Mouse (Mus musculus): ENCODE results near the gene Rsbn1. TPM values are rescaled to one million over a fixed set of nuclear protein-coding genes. Genes with fewer than 3 reads are reported as not detected.
A peak's percentile ranks its signal among the peaks of the same experiment; 100 is the strongest.

Gene Rsbn1
- polyA plus RNA-seq, 1 experiment from 2014 or later: 29.3 TPM

- ATAC-seq (ENCODE audit: low FRiP score, low TSS enrichment) (peak; percentile 83), DNase-seq (peak; percentile 84)
- Histone ChIP-seq H3K27ac (replicated peaks; ENCODE audit: low read depth, low read length) (peak overlapping the region; percentile 98), H3K4me3 (replicated peaks; ENCODE audit: low read depth, low read length) (peak overlapping the region; percentile 88), H3K9ac (replicated peaks; ENCODE audit: low read length) (peak overlapping the region; percentile 95), H3K9me3 (ENCODE audit: control insufficient read depth, low read length) (no peaks in the 10 kb centered on the region), H3K27me3 (ENCODE audit: control insufficient read depth, insufficient read depth, low read length) (no peaks in the 10 kb centered on the region), H3K4me1 (ENCODE audit: control insufficient read depth, insufficient read depth, low read length) (peaks cover 21% of the 10 kb centered on the region), H3K4me2 (ENCODE audit: low read length) (peak overlapping the region; percentile 88), H3K36me3 (ENCODE audit: control insufficient read depth, insufficient read depth, low read length) (peaks cover 22% of the 10 kb centered on the region)
- under 1% methylated on average over 24 of the region's 24 CpGs for WGBS
Observed at GRCm38 (mm10) chr3:103968701-103969100, 54.8 kb downstream of the Rsbn1 start.

GRCm38 (mm10) chr3:103971157-103971556, 57.2 kb downstream of the Rsbn1 start:
- WGBS: 97% methylated on average over 2 of the region's 2 CpGs
- ATAC-seq (ENCODE audit: low FRiP score, low TSS enrichment): no peak

GRCm38 (mm10) chr3:103984556-103984955, 70.6 kb downstream of the Rsbn1 start:
- DNase-seq (no peak), ATAC-seq (ENCODE audit: low FRiP score, low TSS enrichment) (no peak)
- no peak overlapping the region for H3K4me2 ChIP-seq (ENCODE audit: low read length)
- no peak overlapping the region for H3K27ac ChIP-seq (replicated peaks; ENCODE audit: low read depth, low read length)
- 76% methylated on average over 4 of the region's 4 CpGs for WGBS
- no peak overlapping the region for H3K9ac ChIP-seq (replicated peaks; ENCODE audit: low read length)
- peaks cover 64% of the 10 kb centered on the region for H3K36me3 ChIP-seq (ENCODE audit: control insufficient read depth, insufficient read depth, low read length)
- no peak overlapping the region for H3K4me3 ChIP-seq (replicated peaks; ENCODE audit: low read depth, low read length)
- H3K9me3 ChIP-seq (ENCODE audit: control insufficient read depth, low read length): no peaks in the 10 kb centered on the region
- no peaks in the 10 kb centered on the region for H3K27me3 ChIP-seq (ENCODE audit: control insufficient read depth, insufficient read depth, low read length)
- no peaks in the 10 kb centered on the region for H3K4me1 ChIP-seq (ENCODE audit: control insufficient read depth, insufficient read depth, low read length)

More at GRCm38 (mm10) chr3:103971157-103971556, 57.2 kb downstream of the Rsbn1 start:
- H3K4me1 ChIP-seq (ENCODE audit: control insufficient read depth, insufficient read depth, low read length): peaks cover 21% of the 10 kb centered on the region
- DNase-seq: no peak
- no peak overlapping the region for H3K27ac ChIP-seq (replicated peaks; ENCODE audit: low read depth, low read length)
- H3K4me3 ChIP-seq (replicated peaks; ENCODE audit: low read depth, low read length): no peak overlapping the region
- H3K9me3 ChIP-seq (ENCODE audit: control insufficient read depth, low read length): no peaks in the 10 kb centered on the region
- H3K27me3 ChIP-seq (ENCODE audit: control insufficient read depth, insufficient read depth, low read length): no peaks in the 10 kb centered on the region
- no peak overlapping the region for H3K4me2 ChIP-seq (ENCODE audit: low read length)
- peaks cover 17% of the 10 kb centered on the region for H3K36me3 ChIP-seq (ENCODE audit: control insufficient read depth, insufficient read depth, low read length)
- no peak overlapping the region for H3K9ac ChIP-seq (replicated peaks; ENCODE audit: low read length)

- H3K27ac ChIP-seq (replicated peaks; ENCODE audit: low read depth, low read length): no peak overlapping the region
- ATAC-seq (ENCODE audit: low FRiP score, low TSS enrichment): no peak
- H3K27me3 ChIP-seq (ENCODE audit: control insufficient read depth, insufficient read depth, low read length): no peaks in the 10 kb centered on the region
- no peak for DNase-seq
- H3K36me3 ChIP-seq (ENCODE audit: control insufficient read depth, insufficient read depth, low read length): peaks cover 71% of the 10 kb centered on the region
- no peak overlapping the region for H3K4me2 ChIP-seq (ENCODE audit: low read length)
- 98% methylated on average over 2 of the region's 2 CpGs for WGBS
- no peaks in the 10 kb centered on the region for H3K4me1 ChIP-seq (ENCODE audit: control insufficient read depth, insufficient read depth, low read length)
- no peaks in the 10 kb centered on the region for H3K9me3 ChIP-seq (ENCODE audit: control insufficient read depth, low read length)
- no peak overlapping the region for H3K9ac ChIP-seq (replicated peaks; ENCODE audit: low read length)
- no peak overlapping the region for H3K4me3 ChIP-seq (replicated peaks; ENCODE audit: low read depth, low read length)
Observed at GRCm38 (mm10) chr3:103985194-103985593, 71.3 kb downstream of the Rsbn1 start.

- DNase-seq (no peak), ATAC-seq (ENCODE audit: low FRiP score, low TSS enrichment) (no peak)
- Histone ChIP-seq H3K27me3 (ENCODE audit: control insufficient read depth, insufficient read depth, low read length) (no peaks in the 10 kb centered on the region), H3K9ac (replicated peaks; ENCODE audit: low read length) (no peak overlapping the region), H3K4me1 (ENCODE audit: control insufficient read depth, insufficient read depth, low read length) (no peaks in the 10 kb centered on the region), H3K4me3 (replicated peaks; ENCODE audit: low read depth, low read length) (no peak overlapping the region), H3K36me3 (ENCODE audit: control insufficient read depth, insufficient read depth, low read length) (peaks cover 81% of the 10 kb centered on the region), H3K9me3 (ENCODE audit: control insufficient read depth, low read length) (no peaks in the 10 kb centered on the region), H3K27ac (replicated peaks; ENCODE audit: low read depth, low read length) (no peak overlapping the region), H3K4me2 (ENCODE audit: low read length) (no peak overlapping the region)
- WGBS: 76% methylated on average over 5 of the region's 5 CpGs
Observed at GRCm38 (mm10) chr3:103987831-103988432, 74.0 kb downstream of the Rsbn1 start.

GRCm38 (mm10) chr3:103989352-103989751, 75.4 kb downstream of the Rsbn1 start:
- H3K27me3 ChIP-seq (ENCODE audit: control insufficient read depth, insufficient read depth, low read length): no peaks in the 10 kb centered on the region
- DNase-seq (no peak), ATAC-seq (ENCODE audit: low FRiP score, low TSS enrichment) (no peak)
- H3K4me1 ChIP-seq (ENCODE audit: control insufficient read depth, insufficient read depth, low read length): no peaks in the 10 kb centered on the region
- H3K9ac ChIP-seq (replicated peaks; ENCODE audit: low read length): no peak overlapping the region
- peaks cover 76% of the 10 kb centered on the region for H3K36me3 ChIP-seq (ENCODE audit: control insufficient read depth, insufficient read depth, low read length)
- H3K27ac ChIP-seq (replicated peaks; ENCODE audit: low read depth, low read length): no peak overlapping the region
- no peak overlapping the region for H3K4me2 ChIP-seq (ENCODE audit: low read length)
- no peaks in the 10 kb centered on the region for H3K9me3 ChIP-seq (ENCODE audit: control insufficient read depth, low read length)
- WGBS: 96% methylated on average over 4 of the region's 4 CpGs
- H3K4me3 ChIP-seq (replicated peaks; ENCODE audit: low read depth, low read length): no peak overlapping the region

GRCm38 (mm10) chr3:103991271-103991670, 77.4 kb downstream of the Rsbn1 start:
- Histone ChIP-seq H3K36me3 (ENCODE audit: control insufficient read depth, insufficient read depth, low read length) (peaks cover 73% of the 10 kb centered on the region), H3K4me3 (replicated peaks; ENCODE audit: low read depth, low read length) (no peak overlapping the region), H3K9me3 (ENCODE audit: control insufficient read depth, low read length) (no peaks in the 10 kb centered on the region), H3K4me2 (ENCODE audit: low read length) (no peak overlapping the region), H3K27ac (replicated peaks; ENCODE audit: low read depth, low read length) (no peak overlapping the region), H3K9ac (replicated peaks; ENCODE audit: low read length) (no peak overlapping the region), H3K27me3 (ENCODE audit: control insufficient read depth, insufficient read depth, low read length) (no peaks in the 10 kb centered on the region), H3K4me1 (ENCODE audit: control insufficient read depth, insufficient read depth, low read length) (no peaks in the 10 kb centered on the region)
- DNase-seq (no peak), ATAC-seq (ENCODE audit: low FRiP score, low TSS enrichment) (no peak)
- 95% methylated on average over 3 of the region's 3 CpGs for WGBS

- Histone ChIP-seq H3K4me1 (ENCODE audit: control insufficient read depth, insufficient read depth, low read length) (no peaks in the 10 kb centered on the region), H3K27me3 (ENCODE audit: control insufficient read depth, insufficient read depth, low read length) (no peaks in the 10 kb centered on the region), H3K4me3 (replicated peaks; ENCODE audit: low read depth, low read length) (no peak overlapping the region), H3K9ac (replicated peaks; ENCODE audit: low read length) (no peak overlapping the region), H3K9me3 (ENCODE audit: control insufficient read depth, low read length) (no peaks in the 10 kb centered on the region), H3K4me2 (ENCODE audit: low read length) (no peak overlapping the region), H3K27ac (replicated peaks; ENCODE audit: low read depth, low read length) (no peak overlapping the region), H3K36me3 (ENCODE audit: control insufficient read depth, insufficient read depth, low read length) (peaks cover 70% of the 10 kb centered on the region)
- WGBS: 94% methylated on average over 4 of the region's 4 CpGs
- no peak for ATAC-seq (ENCODE audit: low FRiP score, low TSS enrichment)
- DNase-seq: no peak
Observed at GRCm38 (mm10) chr3:103998724-103999123, 84.8 kb downstream of the Rsbn1 start.

GRCm38 (mm10) chr3:104006896-104007466, 93.1 kb downstream of the Rsbn1 start:
- WGBS: 80% methylated on average over 8 of the region's 8 CpGs

More at GRCm38 (mm10) chr3:104006896-104007466, 93.1 kb downstream of the Rsbn1 start:
- ATAC-seq (ENCODE audit: low FRiP score, low TSS enrichment) (no peak), DNase-seq (peak; percentile 4)
- Histone ChIP-seq H3K27me3 (ENCODE audit: control insufficient read depth, insufficient read depth, low read length) (no peaks in the 10 kb centered on the region), H3K36me3 (ENCODE audit: control insufficient read depth, insufficient read depth, low read length) (peaks cover 55% of the 10 kb centered on the region), H3K4me3 (replicated peaks; ENCODE audit: low read depth, low read length) (no peak overlapping the region), H3K4me1 (ENCODE audit: control insufficient read depth, insufficient read depth, low read length) (no peaks in the 10 kb centered on the region), H3K4me2 (ENCODE audit: low read length) (no peak overlapping the region), H3K9ac (replicated peaks; ENCODE audit: low read length) (no peak overlapping the region), H3K9me3 (ENCODE audit: control insufficient read depth, low read length) (no peaks in the 10 kb centered on the region), H3K27ac (replicated peaks; ENCODE audit: low read depth, low read length) (no peak overlapping the region)

Data from midbrain, embryonic 14.5 days (tissue).